Mouse (Mus musculus): ENCODE measurements around the gene Cxcl9. TPM values are rescaled to one million over a fixed set of nuclear protein-coding genes. Genes with fewer than 3 reads are reported as not detected.

Gene Cxcl9
- total RNA-seq, 2 experiments from 2014 or later, result 0.90 to 1.4 TPM

- no peak for DNase-seq
- intact Hi-C loops (cut with DNase I; ENCODE audit: low total_unique reads), result no loop called here
Measured at GRCm38 (mm10) chr5:92294525-92294924, 33.4 kb downstream of the Cxcl9 start.

- intact Hi-C loops (cut with DNase I; ENCODE audit: low total_unique reads), result no loop called here
- no peak for DNase-seq
Measured at GRCm38 (mm10) chr5:92291652-92292414, 36.0 kb downstream of the Cxcl9 start.

- intact Hi-C loops (cut with DNase I; ENCODE audit: low total_unique reads), result loop anchor here (5.0 kb wide), 1 partner anchor 116 kb away; no protein-coding TSS in a partner anchor
- no peak for DNase-seq
Measured at GRCm38 (mm10) chr5:92287840-92288239, 40.0 kb downstream of the Cxcl9 start.

DNA sequence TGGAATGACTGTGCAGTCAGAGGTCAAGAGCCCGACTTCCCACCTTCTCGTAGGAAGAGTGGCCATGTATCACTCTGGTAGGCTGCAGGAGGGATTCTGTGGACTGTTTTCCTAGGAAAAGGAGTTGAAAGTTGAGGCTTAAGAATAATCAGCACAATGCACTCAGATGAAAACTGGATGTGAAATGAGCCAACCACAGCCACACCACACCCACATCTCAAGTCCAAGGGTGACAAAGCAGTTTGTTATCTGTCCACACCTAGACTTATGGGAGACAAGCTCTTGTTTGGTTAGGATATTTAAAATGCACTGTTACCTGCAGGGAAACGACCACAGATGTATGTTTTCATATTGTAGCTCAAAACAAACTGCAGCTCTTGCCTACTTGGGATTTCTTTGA lies 44.8 kb downstream of the Cxcl9 start:
- intact Hi-C loops (cut with DNase I; ENCODE audit: low total_unique reads), result no loop called here
- no peak for DNase-seq

GRCm38 (mm10) chr5:92282571-92282970 lies 45.3 kb downstream of the Cxcl9 start:
- intact Hi-C loops (cut with DNase I; ENCODE audit: low total_unique reads), result no loop called here
- peak; percentile 38 for DNase-seq

DNA sequence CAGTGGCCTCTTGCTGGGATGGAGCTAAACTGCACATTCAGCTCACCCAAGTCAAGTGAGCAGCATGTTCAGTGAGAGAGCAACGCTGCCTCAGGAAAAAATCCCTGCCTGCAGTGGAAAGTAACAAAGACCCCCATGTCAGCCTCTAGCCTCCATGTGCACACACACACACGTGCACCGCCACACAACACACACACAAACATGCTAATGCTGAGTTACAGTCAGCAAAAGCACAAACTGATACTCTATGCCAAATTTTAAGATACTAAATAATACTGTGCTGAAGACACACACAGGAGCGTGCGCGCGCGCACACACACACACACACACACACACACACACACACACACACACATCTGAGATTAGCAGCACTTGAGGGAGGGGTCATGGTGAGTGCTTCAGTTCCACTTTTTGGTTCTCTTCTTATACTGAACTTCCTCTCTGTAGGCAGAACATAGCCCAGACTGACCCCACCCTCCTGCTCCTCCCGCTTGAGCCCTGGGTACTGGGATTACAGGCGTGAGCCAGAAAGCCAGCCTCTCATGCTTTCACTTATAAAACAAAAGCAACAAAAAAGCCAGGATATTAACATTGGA lies 48.8 kb downstream of the Cxcl9 start:
- peak; percentile 15 for DNase-seq
- intact Hi-C loops (cut with DNase I; ENCODE audit: low total_unique reads), result no loop called here

- DNase-seq, result peak; percentile 91
- intact Hi-C loops (cut with DNase I; ENCODE audit: low total_unique reads), result no loop called here
Measured at GRCm38 (mm10) chr5:92277437-92278394, 50.2 kb downstream of the Cxcl9 start, which contains the start of gene Naaa. Gene Naaa, minus strand, starts transcription at chr5:92278170.

Other genes with a start within 250 kb of the Cxcl9 start
- gene G3bp2, start 244.4 kb downstream of the Cxcl9 start, total RNA-seq (2021), result 10 to 100 TPM; 54.5 to 55.8 TPM
- gene Uso1, start 190.1 kb downstream of the Cxcl9 start, total RNA-seq (2021), result 10 to 100 TPM; 53.9 to 61.5 TPM
- not detected for gene U90926, start 112.7 kb downstream of the Cxcl9 start, total RNA-seq (2021)
- gene Ppef2, start 71.8 kb downstream of the Cxcl9 start, total RNA-seq (2021), result under 1 TPM in 1 of 2 experiments, not detected in 1; 0.08 TPM
- 1 to 10 TPM; 5.7 to 8.3 TPM for gene Naaa, start 49.9 kb downstream of the Cxcl9 start, total RNA-seq (2021)
- 10 to 100 TPM; 16.2 TPM for gene Sdad1, start 17.6 kb downstream of the Cxcl9 start, total RNA-seq (2021)
- 100 to 1,000 TPM; 314 to 411 TPM for gene Art3, start 3.7 kb upstream of the Cxcl9 start, total RNA-seq (2021)
- under 1 TPM; 0.29 to 0.51 TPM for gene Cxcl10, start 20.8 kb upstream of the Cxcl9 start, total RNA-seq (2021)
- gene Nup54, start 107.1 kb upstream of the Cxcl9 start, total RNA-seq (2021), result 1 to 10 TPM; 8.9 to 9.9 TPM
- gene Scarb2, start 178.8 kb upstream of the Cxcl9 start, total RNA-seq (2021), result 10 to 100 TPM; 71.7 to 79.2 TPM
- not detected for gene Fam47e, start 227.0 kb upstream of the Cxcl9 start, total RNA-seq (2021)